Mouse (Mus musculus) Patski (cell line): Measurements from ENCODE around the gene Nat10. TPM values are rescaled to one million over a fixed set of nuclear protein-coding genes. Genes with fewer than 3 reads are reported as not detected.

Source experiments
- ATAC-seq: fragments of 100-300 bp; one replicate; pipeline ENCODE4 v1.8.0; 2021
- CTCF ChIA-PET: fragments of 350-600 bp; sonication (Branson Sonifier 250); formaldehyde crosslinking; loops from one replicate; lab custom pipeline; 2022; ENCODE audit warnings: inconsistent platforms; lab: Charles Lee
- POLR2A ChIA-PET: fragments of 350-600 bp; sonication (Branson Sonifier 250); formaldehyde crosslinking; loops from one replicate; lab custom pipeline; 2022; ENCODE audit warnings: antibody characterized with exemption, inconsistent platforms; lab: Charles Lee
- DNase-seq: peaks from one replicate; pipeline ENCODE4 v3.0.0-alpha.2; 2011; ENCODE audit warnings: low read depth, low spot score
- H3K27me3 ChIP-seq: fragments of 371-371 bp; one replicate; pipeline ENCODE4 v1.5.1; 2021
- CTCF ChIP-seq: fragments of 100-300 bp; IDR thresholded peaks from one replicate; pipeline ENCODE4 v1.5.1; 2021
- in situ Hi-C: fragments of 300-500 bp; cut with MboI; formaldehyde crosslinking; loops from 3 replicates; pipeline ENCODE4 v1.11.1; 2018; ENCODE audit warnings: low pct_unique_long_range_greater_than_20kb, mixed read lengths
- polyA plus RNA-seq: library from polyadenylated mRNA; unstranded; gene quantifications from one replicate; pipeline ENCODE4 v1.2.3, GENCODE M21; 2021

Nat10 gene
- polyA plus RNA-seq, 1 experiment from 2014 or later: 28.3 TPM

DNA sequence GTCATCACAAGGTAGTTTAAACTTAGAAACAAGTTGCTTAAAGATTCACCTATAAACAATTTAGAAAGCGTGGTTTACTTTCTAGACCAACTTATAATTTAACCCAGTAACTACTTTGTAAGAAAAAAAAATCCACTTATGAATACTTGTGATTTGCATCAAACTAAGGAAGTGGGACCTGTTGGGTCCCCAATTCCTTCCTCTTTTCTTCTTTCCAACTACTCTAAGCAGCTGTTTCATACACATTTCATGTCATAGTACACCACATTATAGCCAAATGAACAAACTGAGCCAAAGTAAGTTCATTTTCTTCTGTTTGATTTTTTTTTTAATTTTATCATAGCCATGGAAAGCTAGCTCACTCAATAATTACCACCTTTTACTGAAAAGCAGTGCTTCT lies 24.7 kb upstream of the Nat10 start:
- CTCF ChIA-PET: interaction anchor here (0.9 to 1.6 kb wide), 3 partner anchors 13 to 41 kb away, joined by 3 to 4 read pairs (median 3); no protein-coding TSS in a partner anchor
- DNase-seq: no peak
- TF ChIP-seq CTCF: no peak
- H3K27me3 ChIP-seq: no peaks in the 10 kb centered on the region
- ATAC-seq: no peak
- in situ Hi-C loops: no loop called here
- POLR2A ChIA-PET: interaction anchor here (0.6 kb wide), 1 partner anchor 199 kb away, joined by 4 read pairs; no protein-coding TSS in a partner anchor

DNA sequence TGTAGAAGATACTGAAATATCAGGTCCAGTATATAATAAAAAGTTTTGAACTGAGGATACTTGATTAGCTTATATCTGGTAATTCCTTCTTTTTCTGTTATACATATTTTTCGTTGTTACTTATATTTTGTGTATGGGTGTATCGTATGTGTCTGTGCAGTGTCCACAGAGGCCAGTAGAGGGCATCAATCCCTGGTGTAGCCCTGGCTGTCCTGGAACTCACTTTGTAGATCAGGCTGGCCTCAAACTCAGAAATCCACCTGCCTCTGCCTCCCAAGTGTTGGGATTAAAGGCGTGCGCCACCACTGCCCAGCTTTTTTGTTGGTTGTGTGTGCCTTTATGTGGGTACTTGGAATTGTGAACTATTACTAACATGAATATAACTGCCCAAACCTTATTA lies 23.6 kb upstream of the Nat10 start:
- H3K27me3 ChIP-seq: no peaks in the 10 kb centered on the region
- ChIA-PET CTCF (interaction anchor here (0.8 to 1.7 kb wide), 7 partner anchors 9 to 237 kb away, joined by 3 to 6 read pairs (median 3); no protein-coding TSS in a partner anchor), POLR2A (no interaction called here)
- ATAC-seq (no peak), DNase-seq (no peak)
- TF ChIP-seq CTCF: peak; percentile 72
- in situ Hi-C loops: no loop called here

DNA sequence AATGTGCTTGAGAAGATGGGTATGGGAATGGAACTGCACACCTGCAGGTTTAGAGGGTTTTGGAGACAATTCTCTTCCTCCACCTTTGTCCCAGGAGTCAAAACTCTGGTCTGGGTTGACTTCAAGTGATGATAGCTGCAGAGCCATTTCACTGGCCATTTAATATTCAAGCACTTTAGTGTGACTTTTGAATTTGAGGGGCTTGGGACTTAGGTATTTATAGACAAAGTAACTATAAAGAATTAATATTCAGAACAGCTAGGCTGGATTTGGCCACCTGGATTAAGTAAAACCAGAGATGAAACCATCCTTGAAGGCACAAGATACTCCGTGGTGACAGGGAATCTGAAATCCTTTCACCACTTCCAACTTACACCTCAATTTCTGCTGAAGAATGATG lies 1.4 kb upstream of the Nat10 start:
- no peak for DNase-seq
- ATAC-seq: no peak
- H3K27me3 ChIP-seq: no peaks in the 10 kb centered on the region
- TF ChIP-seq CTCF: no peak
- in situ Hi-C loops: no loop called here
- CTCF ChIA-PET: interaction anchor here (1.5 to 1.7 kb wide), 2 partner anchors 10 to 22 kb away, joined by 4 read pairs; no protein-coding TSS in a partner anchor
- POLR2A ChIA-PET: no interaction called here

DNA sequence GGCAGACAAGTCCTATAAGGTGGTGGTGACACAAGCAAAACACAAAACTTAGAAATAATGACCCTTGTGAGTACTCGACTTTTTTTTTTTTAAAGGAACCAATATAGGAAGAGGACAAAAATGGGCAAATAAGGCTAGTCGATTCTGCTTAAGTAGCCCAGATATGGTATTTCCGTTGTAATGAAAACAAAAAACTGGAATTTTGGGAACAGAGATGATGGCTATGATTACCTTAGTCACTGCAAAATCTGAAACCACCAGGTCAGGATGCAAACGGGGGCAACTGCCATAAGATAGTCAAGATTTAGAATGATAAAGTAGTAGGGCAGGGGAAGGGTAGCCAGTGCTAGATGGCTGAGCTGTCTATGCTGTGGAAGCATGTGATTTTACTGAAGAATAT lies 923 bp upstream of the Nat10 start:
- DNase-seq: no peak

DNA sequence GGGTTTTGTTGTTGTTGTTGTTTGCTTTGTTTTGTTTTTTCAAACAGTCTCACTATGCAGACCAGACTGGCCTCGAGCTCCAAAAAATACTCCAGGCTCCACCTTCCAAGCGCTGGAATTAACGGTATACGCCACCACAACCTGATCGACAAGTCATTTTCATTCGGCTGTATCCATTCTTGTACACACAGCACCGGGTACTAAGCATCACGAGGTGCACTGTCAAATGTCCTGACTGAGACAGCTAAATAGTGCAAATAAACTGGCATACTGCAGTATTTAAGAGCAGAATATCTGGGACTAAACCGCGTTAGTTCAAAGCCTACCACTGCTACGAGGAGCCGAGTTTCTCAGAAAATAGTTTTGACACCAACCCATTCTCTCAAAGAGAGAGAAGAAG lies 649 bp downstream of the Nat10 start:
- ChIA-PET POLR2A (interaction anchor here (1.4 kb wide), 1 partner anchor 49 kb away, joined by 3 read pairs; no protein-coding TSS in a partner anchor), CTCF (interaction anchor here (1.3 kb wide), 1 partner anchor 89 kb away, joined by 3 read pairs; no protein-coding TSS in a partner anchor)
- in situ Hi-C loops: no loop called here
- no peaks in the 10 kb centered on the region for H3K27me3 ChIP-seq
- TF ChIP-seq CTCF: no peak
- ATAC-seq: peak; percentile 29
- no peak for DNase-seq

More for the DNA sequence above, 923 bp upstream of the Nat10 start:
- ChIA-PET POLR2A (no interaction called here), CTCF (interaction anchor here (1.7 kb wide), 1 partner anchor 10 kb away, joined by 4 read pairs; no protein-coding TSS in a partner anchor)
- in situ Hi-C loops: no loop called here
- TF ChIP-seq CTCF: no peak
- ATAC-seq: no peak
- H3K27me3 ChIP-seq: no peaks in the 10 kb centered on the region

DNA sequence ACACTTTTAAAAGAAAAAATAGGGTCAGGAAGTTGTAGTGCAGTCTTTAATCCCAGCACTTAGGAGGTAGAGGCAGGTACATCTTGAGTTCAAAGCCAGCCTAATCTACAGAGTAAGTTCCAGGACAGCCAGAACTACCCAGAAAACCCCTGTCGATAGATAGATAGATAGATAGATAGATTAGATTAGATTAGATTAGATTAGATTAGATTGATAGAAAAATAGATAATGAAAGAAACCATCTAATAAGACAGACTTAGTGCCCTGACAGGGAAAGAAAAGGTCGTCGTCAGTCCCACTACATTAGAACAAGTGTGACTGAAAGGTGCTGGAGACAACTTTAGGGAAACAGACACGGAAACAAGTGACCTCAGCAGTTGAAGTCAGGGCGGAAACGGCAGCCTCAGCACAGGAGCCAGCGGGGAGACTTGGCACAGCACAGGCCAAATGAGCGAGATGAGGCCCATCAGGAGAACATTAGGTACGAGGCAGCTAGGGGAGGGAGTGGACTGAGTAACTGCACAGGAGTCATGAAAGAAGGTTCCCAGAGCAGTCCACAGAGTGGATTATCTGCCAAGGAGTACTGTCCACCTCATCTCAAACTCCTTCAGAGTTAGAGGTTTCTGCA lies 5.5 kb downstream of the Nat10 start:
- POLR2A ChIA-PET: no interaction called here
- CTCF ChIA-PET: interaction anchor here (2.1 kb wide), 1 partner anchor 12 kb away, joined by 5 read pairs; no protein-coding TSS in a partner anchor
- no peaks in the 10 kb centered on the region for H3K27me3 ChIP-seq
- in situ Hi-C loops: no loop called here
- ATAC-seq: no peak
- DNase-seq: no peak
- no peak for TF ChIP-seq CTCF

DNA sequence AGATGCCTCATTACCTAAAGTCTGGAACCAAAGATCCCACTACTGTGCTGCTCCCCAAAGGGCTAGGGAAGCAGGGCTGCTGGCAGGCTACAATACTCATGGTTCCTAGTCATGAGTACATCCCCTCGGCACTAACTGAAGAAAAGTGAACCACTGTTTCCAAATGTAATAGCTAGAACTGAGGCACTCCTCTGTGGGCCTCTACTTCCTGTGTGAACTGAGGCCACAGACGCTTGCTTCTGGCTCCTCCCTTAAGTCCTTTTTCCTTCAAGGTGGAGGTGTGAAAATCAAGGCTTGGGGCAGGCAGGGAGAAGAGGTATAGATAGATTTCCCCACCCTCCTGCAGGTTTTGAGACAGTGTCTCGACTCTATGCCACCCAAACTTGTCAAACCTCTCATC lies 6.5 kb downstream of the Nat10 start:
- POLR2A ChIA-PET: no interaction called here
- ATAC-seq (no peak), DNase-seq (no peak)
- no peak for TF ChIP-seq CTCF
- CTCF ChIA-PET: no interaction called here
- in situ Hi-C loops: no loop called here
- H3K27me3 ChIP-seq: no peaks in the 10 kb centered on the region

DNA sequence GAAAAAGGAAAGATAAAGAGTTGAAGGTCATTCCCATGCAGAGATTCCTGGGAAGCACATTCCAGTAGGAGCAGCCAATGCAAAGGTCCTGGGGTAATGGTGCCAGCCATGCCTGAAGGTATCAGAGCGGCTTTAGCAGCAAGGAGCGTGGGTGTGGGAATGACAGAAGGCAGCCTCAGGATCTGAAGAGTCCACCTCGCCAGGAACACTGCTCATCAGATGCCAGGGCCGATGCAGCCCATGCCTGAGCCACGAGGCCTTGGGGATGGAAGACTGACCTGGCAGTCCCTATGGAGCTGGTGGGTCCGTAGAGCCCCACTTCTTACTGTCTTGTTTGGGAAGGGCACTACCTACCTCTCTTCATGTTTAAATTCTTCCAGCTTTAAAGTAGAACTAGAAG lies 9.3 kb downstream of the Nat10 start:
- in situ Hi-C loops: no loop called here
- no peak for TF ChIP-seq CTCF
- CTCF ChIA-PET: interaction anchor here (0.8 kb wide), 1 partner anchor 188 kb away, joined by 3 read pairs; no protein-coding TSS in a partner anchor
- H3K27me3 ChIP-seq: no peaks in the 10 kb centered on the region
- ATAC-seq (no peak), DNase-seq (no peak)
- POLR2A ChIA-PET: no interaction called here

DNA sequence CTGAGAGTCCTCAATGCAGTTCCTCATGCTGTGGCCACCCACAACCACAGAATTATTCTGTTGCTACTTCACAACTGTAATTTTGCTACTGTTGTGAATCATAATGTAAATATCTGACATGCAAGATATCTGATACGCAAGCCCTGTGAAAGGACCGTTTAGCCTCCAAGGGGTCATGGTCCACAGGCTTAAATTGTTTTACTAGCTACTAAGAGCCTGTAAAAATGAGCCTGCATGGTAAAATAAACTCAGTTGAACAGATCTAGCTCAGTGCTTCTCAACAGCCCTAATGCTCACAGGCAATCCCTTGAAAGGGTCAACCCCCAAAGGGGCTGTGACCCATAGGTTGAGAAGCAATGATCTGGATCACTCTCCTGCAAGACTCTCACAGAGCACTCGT lies 12.0 kb downstream of the Nat10 start:
- no peak for DNase-seq
- POLR2A ChIA-PET: interaction anchor here (0.6 kb wide), 1 partner anchor 225 kb away, joined by 3 read pairs; no protein-coding TSS in a partner anchor
- no peak for TF ChIP-seq CTCF
- in situ Hi-C loops: loop anchor here (10.0 to 25.0 kb wide), 2 partner anchors 184 to 637 kb away; partner anchors contain the start of gene Abtb2
- ATAC-seq: no peak
- CTCF ChIA-PET: interaction anchor here (1.1 to 1.3 kb wide), 2 partner anchors 15 to 30 kb away, joined by 3 to 4 read pairs; no protein-coding TSS in a partner anchor
- no peaks in the 10 kb centered on the region for H3K27me3 ChIP-seq

DNA sequence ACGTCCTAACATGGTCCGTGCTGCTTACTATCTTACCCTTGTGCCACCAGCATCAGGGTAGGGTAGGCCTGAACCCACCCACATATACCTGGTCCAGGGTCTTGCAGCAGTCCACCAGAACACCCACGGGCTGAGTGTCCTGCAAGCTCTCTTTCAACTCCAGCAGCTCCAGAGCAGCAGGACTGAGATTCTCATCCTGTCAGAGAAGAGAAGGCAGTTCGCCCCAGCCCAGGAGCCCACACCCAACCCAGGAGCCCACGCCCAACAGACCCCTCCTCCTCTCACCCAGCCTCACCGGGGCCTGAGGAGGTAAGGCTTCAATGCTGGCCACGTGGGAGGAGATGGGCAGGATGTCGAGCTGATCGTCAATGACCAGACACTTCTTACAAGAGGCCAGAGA lies 13.2 kb downstream of the Nat10 start:
- CTCF ChIA-PET: interaction anchor here (1.0 to 1.1 kb wide), 2 partner anchors 14 to 21 kb away, joined by 3 to 4 read pairs; no protein-coding TSS in a partner anchor

DNA sequence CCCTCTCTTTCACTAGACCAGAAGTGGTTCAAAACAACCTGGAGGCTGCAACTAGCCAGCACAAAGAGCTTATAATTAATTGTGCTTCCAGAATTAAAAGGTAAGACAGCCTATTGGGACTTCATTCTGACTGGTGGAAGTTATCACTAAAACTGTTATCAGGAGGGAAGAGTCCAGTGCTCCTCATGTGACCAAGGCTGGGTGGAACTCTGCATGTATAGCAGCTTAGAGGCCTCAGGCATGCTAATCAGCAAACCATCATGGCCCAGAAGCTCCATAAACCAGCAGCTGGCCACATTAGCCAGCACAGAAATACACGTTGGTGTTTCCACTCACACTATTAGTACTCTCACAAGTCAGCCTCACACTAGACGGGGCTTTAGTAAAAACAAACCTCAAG lies 14.3 kb downstream of the Nat10 start:
- DNase-seq (no peak), ATAC-seq (no peak)
- H3K27me3 ChIP-seq: no peaks in the 10 kb centered on the region
- ChIA-PET CTCF (interaction anchor here (4.4 kb wide), 1 partner anchor 183 kb away, joined by 30 read pairs; the partner anchor contains the start of gene Abtb2), POLR2A (no interaction called here)
- TF ChIP-seq CTCF: no peak
- in situ Hi-C loops: loop anchor here (10.0 to 25.0 kb wide), 2 partner anchors 182 to 634 kb away; partner anchors contain the start of gene Abtb2

More for the DNA sequence above, 13.2 kb downstream of the Nat10 start:
- POLR2A ChIA-PET: no interaction called here
- DNase-seq (no peak), ATAC-seq (no peak)
- H3K27me3 ChIP-seq: no peaks in the 10 kb centered on the region
- in situ Hi-C loops: loop anchor here (10.0 to 25.0 kb wide), 2 partner anchors 183 to 636 kb away; partner anchors contain the start of gene Abtb2
- no peak for TF ChIP-seq CTCF
